Mouse (Mus musculus) heart, postnatal 0 days (tissue): ENCODE measurements around the gene Emilin1.

Source experiments
- CTCF ChIP-seq: IDR thresholded peaks from 2 replicates; pipeline ENCODE4 v1.5.1; 2016; ENCODE audit warnings: antibody characterized with exemption, control low read depth, low read depth
- EP300 ChIP-seq: IDR thresholded peaks from 2 replicates; pipeline ENCODE4 v1.6.1; 2016; ENCODE audit warnings: antibody characterized with exemption, low read depth

DNA sequence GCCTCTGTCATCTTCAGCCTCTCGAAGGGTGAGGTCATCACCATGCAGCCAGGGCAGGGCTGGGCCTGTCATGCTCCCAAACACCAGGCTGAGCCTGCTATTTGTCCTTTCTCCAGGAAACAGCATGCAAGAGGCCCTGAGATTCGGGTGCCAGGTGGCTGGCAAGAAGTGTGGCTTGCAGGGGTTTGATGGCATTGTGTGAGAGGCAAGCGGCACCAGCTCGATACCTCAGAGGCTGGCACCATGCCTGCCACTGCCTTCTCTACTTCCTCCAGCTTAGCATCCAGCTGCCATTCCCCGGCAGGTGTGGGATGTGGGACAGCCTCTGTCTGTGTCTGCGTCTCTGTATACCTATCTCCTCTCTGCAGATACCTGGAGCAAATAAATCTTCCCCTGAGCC lies 17.6 kb downstream of the Emilin1 start:
- TF ChIP-seq CTCF (no peak), EP300 (no peak)
